Mouse (Mus musculus): ENCODE data around the gene Olfr1501. TPM values are rescaled to one million over a fixed set of nuclear protein-coding genes. Genes with fewer than 3 reads are reported as not detected.
"Not testable (repeated sequence)": the region's sequence is repeated elsewhere in the genome, so short reads cannot be mapped to it uniquely, and the experiment has no call there.

The Olfr1501 gene
- polyA plus RNA-seq (2015; fragmentation: Nextera tagmentation; extraction: Ambion mirVana) = not detected in 2 replicates

- not testable (repeated sequence) for H3K4me2 ChIP-seq (replicated peaks); H3K9me3 ChIP-seq; H3K36me3 ChIP-seq
Observed at GRCm38 (mm10) chr19:13850592-13850991, at the start of gene Olfr1501. Gene Olfr1501, minus strand, starts transcription at chr19:13850692.

GRCm38 (mm10) chr19:13897828-13898227 lies 47.3 kb upstream of the Olfr1501 start, which contains the start of gene Olfr1504:
Gene Olfr1504, minus strand, starts transcription at chr19:13897928.
- no peak within 1 kb of the TSS for H3K4me3 ChIP-seq (replicated peaks)
- H3K27ac ChIP-seq = no peak within 1 kb of the TSS
- no peak within 1 kb of the TSS for H3K9ac ChIP-seq (replicated peaks)
- H3K27me3 ChIP-seq = no peaks in the 10 kb centered on the region
- no peaks in the 10 kb centered on the region for H3K36me3 ChIP-seq
- no peak within 1 kb of the TSS for H3K4me2 ChIP-seq (replicated peaks)
- H3K9me3 ChIP-seq = no peaks in the 10 kb centered on the region
- H3K4me1 ChIP-seq (replicated peaks) = no peaks in the 10 kb centered on the region
- WGBS = 79% methylated on average over 1 of the region's 1 CpGs
- no peak for ATAC-seq

More at GRCm38 (mm10) chr19:13850592-13850991, at the start of gene Olfr1501:
- not testable (repeated sequence) for H3K4me1 ChIP-seq (replicated peaks); H3K4me3 ChIP-seq (replicated peaks); H3K27me3 ChIP-seq; H3K27ac ChIP-seq; H3K9ac ChIP-seq (replicated peaks); ATAC-seq

GRCm38 (mm10) chr19:13861495-13861894 lies 11.0 kb upstream of the Olfr1501 start, which contains the start of gene Olfr1502:
Gene Olfr1502, plus strand, starts transcription at chr19:13861795.
- H3K9ac ChIP-seq (replicated peaks) = no peak within 1 kb of the TSS
- 89% methylated on average over 1 of the region's 1 CpGs for WGBS
- H3K4me2 ChIP-seq (replicated peaks) = no peak within 1 kb of the TSS
- no peaks in the 10 kb centered on the region for H3K27me3 ChIP-seq
- no peak within 1 kb of the TSS for H3K27ac ChIP-seq
- no peaks in the 10 kb centered on the region for H3K36me3 ChIP-seq
- H3K9me3 ChIP-seq = no peaks in the 10 kb centered on the region
- ATAC-seq = no peak
- no peaks in the 10 kb centered on the region for H3K4me1 ChIP-seq (replicated peaks)
- H3K4me3 ChIP-seq (replicated peaks) = no peak within 1 kb of the TSS

- Histone ChIP-seq H3K27me3 (no peaks in the 10 kb centered on the region), H3K4me1 (replicated peaks) (no peaks in the 10 kb centered on the region), H3K4me3 (replicated peaks) (no peak within 1 kb of the TSS), H3K36me3 (no peaks in the 10 kb centered on the region), H3K4me2 (replicated peaks) (no peak within 1 kb of the TSS), H3K9me3 (no peaks in the 10 kb centered on the region), H3K9ac (replicated peaks) (no peak within 1 kb of the TSS), H3K27ac (no peak within 1 kb of the TSS)
- no peak for ATAC-seq
Observed at GRCm38 (mm10) chr19:13830388-13830787, 20.1 kb downstream of the Olfr1501 start, which contains the start of gene Olfr1500. Gene Olfr1500, minus strand, starts transcription at chr19:13830488.

- WGBS = 58% methylated on average over 3 of the region's 3 CpGs
- no peak overlapping the region for H3K4me2 ChIP-seq (replicated peaks)
- H3K4me1 ChIP-seq (replicated peaks) = no peaks in the 10 kb centered on the region
- no peaks in the 10 kb centered on the region for H3K9me3 ChIP-seq
- H3K9ac ChIP-seq (replicated peaks) = no peak overlapping the region
- H3K27ac ChIP-seq = no peak overlapping the region
- no peaks in the 10 kb centered on the region for H3K27me3 ChIP-seq
- no peak overlapping the region for H3K4me3 ChIP-seq (replicated peaks)
- ATAC-seq = no peak
- no peaks in the 10 kb centered on the region for H3K36me3 ChIP-seq
Observed at GRCm38 (mm10) chr19:13828447-13828846, 22.0 kb downstream of the Olfr1501 start.

- 76% methylated on average over 5 of the region's 5 CpGs for WGBS
Observed at GRCm38 (mm10) chr19:13820847-13821246, 29.6 kb downstream of the Olfr1501 start.

GRCm38 (mm10) chr19:13819347-13819746 lies 31.1 kb downstream of the Olfr1501 start, which contains the start of gene Olfr1499:
Gene Olfr1499, minus strand, starts transcription at chr19:13819447.
- no peaks in the 10 kb centered on the region for H3K36me3 ChIP-seq
- no peak within 1 kb of the TSS for H3K27ac ChIP-seq
- no peak within 1 kb of the TSS for H3K9ac ChIP-seq (replicated peaks)
- H3K27me3 ChIP-seq = no peaks in the 10 kb centered on the region
- no peak within 1 kb of the TSS for H3K4me3 ChIP-seq (replicated peaks)
- no peaks in the 10 kb centered on the region for H3K4me1 ChIP-seq (replicated peaks)
- no peaks in the 10 kb centered on the region for H3K9me3 ChIP-seq
- no peak for ATAC-seq
- no peak within 1 kb of the TSS for H3K4me2 ChIP-seq (replicated peaks)

More at GRCm38 (mm10) chr19:13820847-13821246, 29.6 kb downstream of the Olfr1501 start:
- Histone ChIP-seq H3K36me3 (no peaks in the 10 kb centered on the region), H3K9ac (replicated peaks) (no peak overlapping the region), H3K27me3 (no peaks in the 10 kb centered on the region), H3K9me3 (no peaks in the 10 kb centered on the region), H3K4me1 (replicated peaks) (no peaks in the 10 kb centered on the region), H3K4me2 (replicated peaks) (no peak overlapping the region), H3K4me3 (replicated peaks) (no peak overlapping the region), H3K27ac (no peak overlapping the region)
- no peak for ATAC-seq

GRCm38 (mm10) chr19:13818827-13819226 lies 31.7 kb downstream of the Olfr1501 start:
- Histone ChIP-seq H3K4me1 (replicated peaks) (no peaks in the 10 kb centered on the region), H3K27me3 (no peaks in the 10 kb centered on the region), H3K27ac (no peak overlapping the region), H3K9me3 (no peaks in the 10 kb centered on the region), H3K4me2 (replicated peaks) (no peak overlapping the region), H3K4me3 (replicated peaks) (no peak overlapping the region), H3K36me3 (no peaks in the 10 kb centered on the region), H3K9ac (replicated peaks) (no peak overlapping the region)
- WGBS = 35% methylated on average over 5 of the region's 5 CpGs
- no peak for ATAC-seq

GRCm38 (mm10) chr19:13812823-13813222 lies 37.7 kb downstream of the Olfr1501 start:
- ATAC-seq = no peak
- Histone ChIP-seq H3K36me3 (no peaks in the 10 kb centered on the region), H3K27ac (no peak overlapping the region), H3K4me1 (replicated peaks) (no peaks in the 10 kb centered on the region), H3K27me3 (no peaks in the 10 kb centered on the region), H3K4me2 (replicated peaks) (no peak overlapping the region), H3K9ac (replicated peaks) (no peak overlapping the region), H3K9me3 (no peaks in the 10 kb centered on the region), H3K4me3 (replicated peaks) (no peak overlapping the region)
- WGBS = 64% methylated on average over 2 of the region's 2 CpGs

- not testable (repeated sequence) for H3K36me3 ChIP-seq; H3K27me3 ChIP-seq; H3K4me2 ChIP-seq (replicated peaks); H3K27ac ChIP-seq; H3K4me3 ChIP-seq (replicated peaks); H3K9ac ChIP-seq (replicated peaks); ATAC-seq; H3K9me3 ChIP-seq; H3K4me1 ChIP-seq (replicated peaks)
- WGBS = 75% methylated on average over 1 of the region's 1 CpGs
Observed at GRCm38 (mm10) chr19:13805486-13805885, 45.0 kb downstream of the Olfr1501 start.

GRCm38 (mm10) chr19:13798102-13798501 lies 52.4 kb downstream of the Olfr1501 start, which contains the start of gene Olfr1497:
Gene Olfr1497, minus strand, starts transcription at chr19:13798202.
- no peak for ATAC-seq
- H3K36me3 ChIP-seq = no peaks in the 10 kb centered on the region
- H3K4me2 ChIP-seq (replicated peaks) = no peak within 1 kb of the TSS
- H3K4me1 ChIP-seq (replicated peaks) = no peaks in the 10 kb centered on the region
- H3K27ac ChIP-seq = no peak within 1 kb of the TSS
- no peak within 1 kb of the TSS for H3K4me3 ChIP-seq (replicated peaks)
- no peaks in the 10 kb centered on the region for H3K9me3 ChIP-seq
- no peaks in the 10 kb centered on the region for H3K27me3 ChIP-seq
- H3K9ac ChIP-seq (replicated peaks) = no peak within 1 kb of the TSS

All from midbrain, embryonic 13.5 days (tissue).